Mouse (Mus musculus): ENCODE data around the gene Serf2. TPM values are rescaled to one million over a fixed set of nuclear protein-coding genes. Genes with fewer than 3 reads are reported as not detected.

Gene Serf2
- polyA plus RNA-seq, 1 experiment from 2014 or later, result 449 TPM

DNA sequence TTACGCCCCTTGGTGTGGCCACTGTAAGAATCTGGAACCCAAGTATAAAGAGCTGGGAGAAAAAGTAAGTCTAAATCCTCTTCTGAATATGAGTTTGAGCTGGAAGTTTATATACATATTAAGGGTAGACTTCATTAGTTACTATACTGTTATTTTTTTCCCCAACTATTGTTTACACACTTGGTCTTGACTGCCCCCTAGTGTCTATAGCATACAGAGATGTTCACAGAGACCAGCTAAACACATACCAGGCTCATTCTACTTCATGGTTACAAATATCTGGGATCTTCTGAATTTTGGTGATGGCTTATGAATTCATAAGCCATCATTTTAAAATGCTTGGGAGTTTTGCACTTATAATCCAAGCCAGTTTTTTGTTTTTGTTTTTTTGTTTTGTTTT is 14.1 kb upstream of the Serf2 start:
- DNase-seq (ENCODE audit: extremely low spot score, low spot score), result no peak
- H3K36me3 ChIP-seq (replicated peaks), result peaks cover 99% of the 10 kb centered on the region
- 95% methylated on average over 1 of the region's 1 CpGs for WGBS
- H3K4me1 ChIP-seq, result no peaks in the 10 kb centered on the region
- no peak overlapping the region for H3K27ac ChIP-seq
- no peak overlapping the region for H3K4me3 ChIP-seq
- H3K27me3 ChIP-seq (ENCODE audit: poor library complexity, severe bottlenecking), result no peaks in the 10 kb centered on the region
- H3K9me3 ChIP-seq, result no peaks in the 10 kb centered on the region

DNA sequence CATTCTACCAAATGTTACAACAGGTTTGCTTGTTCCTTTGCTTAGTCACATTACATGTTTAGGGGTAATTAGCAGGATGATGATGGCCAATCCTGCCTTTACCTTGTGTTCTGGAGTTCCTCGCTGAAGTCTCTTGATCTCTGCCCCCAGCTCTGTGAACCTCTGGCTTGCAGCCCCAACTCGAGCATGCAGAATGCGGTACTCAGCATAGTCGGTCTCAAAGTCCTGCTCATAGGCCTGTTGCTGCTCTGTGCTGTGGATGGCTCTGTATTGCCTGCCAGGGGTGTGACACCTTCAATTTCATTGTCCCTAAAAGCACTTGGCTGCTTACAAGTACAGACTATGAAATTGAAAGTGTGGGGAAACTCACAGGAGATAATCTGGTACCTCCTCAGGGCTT is 9.2 kb upstream of the Serf2 start:
- WGBS, result 86% methylated on average over 4 of the region's 4 CpGs
- Histone ChIP-seq H3K36me3 (replicated peaks) (peaks cover 53% of the 10 kb centered on the region), H3K27me3 (ENCODE audit: poor library complexity, severe bottlenecking) (peaks cover 29% of the 10 kb centered on the region), H3K4me1 (peaks cover 20% of the 10 kb centered on the region), H3K27ac (no peak overlapping the region), H3K4me3 (no peak overlapping the region), H3K9me3 (no peaks in the 10 kb centered on the region)
- no peak for DNase-seq (ENCODE audit: extremely low spot score, low spot score)

DNA sequence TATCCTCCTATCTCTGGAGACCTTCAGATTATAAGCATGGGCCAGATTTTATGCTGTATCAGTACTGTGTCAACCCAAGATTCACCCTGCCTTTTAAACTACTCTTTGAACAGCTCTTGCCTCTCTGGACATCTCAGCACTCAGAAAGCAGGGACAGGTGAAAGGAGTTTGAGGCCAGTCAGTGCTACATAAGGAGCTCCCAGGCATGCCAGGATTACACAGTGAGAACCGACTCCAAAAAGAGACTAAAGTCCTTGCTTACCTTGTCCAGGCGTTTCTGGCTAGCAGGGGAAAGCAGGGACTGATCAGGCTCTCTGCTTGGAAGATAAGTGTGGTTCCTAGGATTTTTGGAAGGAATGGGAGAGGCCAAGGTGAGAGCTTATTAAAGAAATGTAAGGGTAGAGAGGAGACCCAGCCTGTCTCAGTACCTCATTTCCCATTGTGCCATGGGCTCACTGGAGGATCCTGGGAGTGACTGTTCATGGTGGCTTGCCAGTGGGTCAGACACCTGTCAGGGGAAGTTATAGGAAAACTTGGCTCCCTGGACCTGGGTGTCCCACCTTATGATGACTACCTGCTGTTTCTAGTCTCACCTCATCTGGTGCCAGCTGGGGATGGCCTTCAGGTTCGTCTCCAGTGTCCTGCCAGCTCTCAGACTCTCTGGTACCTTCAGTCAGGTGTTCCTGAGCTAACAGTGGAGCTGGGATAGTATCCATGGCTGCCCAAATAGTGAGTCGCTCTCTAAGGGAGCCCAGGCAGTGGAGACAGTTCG is 8.0 kb upstream of the Serf2 start:
- 59% methylated on average over 5 of the region's 5 CpGs for WGBS
- no peaks in the 10 kb centered on the region for H3K9me3 ChIP-seq
- H3K27ac ChIP-seq, result no peak overlapping the region
- peaks cover 40% of the 10 kb centered on the region for H3K36me3 ChIP-seq (replicated peaks)
- no peak overlapping the region for H3K4me3 ChIP-seq
- H3K27me3 ChIP-seq (ENCODE audit: poor library complexity, severe bottlenecking), result peaks cover 29% of the 10 kb centered on the region
- peaks cover 20% of the 10 kb centered on the region for H3K4me1 ChIP-seq
- DNase-seq (ENCODE audit: extremely low spot score, low spot score), result no peak

DNA sequence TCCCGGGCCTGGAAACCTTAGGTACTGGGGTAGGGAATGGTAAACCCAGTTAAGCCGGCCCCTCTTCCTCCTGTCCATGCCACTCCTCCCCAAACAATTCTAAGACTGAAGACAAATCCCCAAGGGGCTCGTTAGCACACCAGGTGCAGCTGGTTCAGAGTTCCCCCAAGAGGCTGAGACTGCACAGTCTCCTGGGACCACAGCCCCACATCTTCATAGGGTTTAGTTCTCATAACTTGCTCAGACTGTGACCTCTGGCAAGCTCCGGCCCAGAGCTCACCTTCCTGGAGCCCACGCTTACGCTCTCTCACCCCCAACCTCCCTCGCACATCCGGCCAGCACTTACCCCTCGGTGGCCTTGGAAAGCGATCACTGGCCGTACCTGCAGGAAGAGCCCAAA is 7.2 kb upstream of the Serf2 start:
- 6% methylated on average over 11 of the region's 11 CpGs for WGBS
- no peak for DNase-seq (ENCODE audit: extremely low spot score, low spot score)
- Histone ChIP-seq H3K27me3 (ENCODE audit: poor library complexity, severe bottlenecking) (peaks cover 29% of the 10 kb centered on the region), H3K27ac (no peak overlapping the region), H3K4me3 (peak overlapping the region; percentile 49), H3K9me3 (no peaks in the 10 kb centered on the region), H3K4me1 (peaks cover 20% of the 10 kb centered on the region), H3K36me3 (replicated peaks) (peaks cover 34% of the 10 kb centered on the region)

DNA sequence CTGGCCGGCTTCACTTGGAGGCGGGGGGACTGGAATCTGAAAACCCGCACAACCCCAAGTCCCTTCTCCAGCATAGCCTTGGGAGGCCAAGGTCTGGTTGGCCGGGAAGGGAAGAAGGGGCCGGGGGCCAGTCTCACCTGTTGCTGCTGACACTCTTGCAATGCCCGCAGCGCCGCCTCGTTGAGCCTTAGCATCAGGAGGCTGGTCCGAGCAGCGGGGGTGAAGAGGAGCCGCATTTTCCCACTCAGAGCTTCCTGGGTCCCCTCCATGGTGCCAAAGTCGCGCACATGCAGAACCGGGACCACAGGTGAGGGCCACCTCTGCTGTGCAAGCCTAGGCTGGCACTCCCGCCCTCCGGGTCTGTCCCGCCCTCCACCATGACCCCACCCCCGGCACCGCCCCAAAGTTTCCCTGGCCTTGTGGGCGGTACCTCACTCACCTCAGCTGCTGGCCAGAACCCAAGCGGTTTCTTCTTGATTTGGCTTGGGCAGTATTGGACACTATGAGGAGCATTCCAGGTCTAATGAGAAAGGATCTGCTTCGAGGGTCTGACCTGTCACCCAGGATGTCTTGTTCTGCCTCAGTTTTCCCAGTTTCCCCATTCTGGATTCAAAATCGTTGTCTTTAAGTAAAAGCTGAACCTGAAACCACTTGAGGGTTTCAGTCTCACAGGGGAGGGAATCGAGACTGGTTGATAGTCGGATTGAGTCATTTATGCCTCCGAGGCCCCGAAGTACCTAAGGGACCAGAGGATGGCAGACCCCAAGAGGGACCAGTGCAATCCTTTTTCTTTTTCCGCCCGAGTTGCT is 6.5 kb upstream of the Serf2 start:
- Histone ChIP-seq H3K4me3 (peak overlapping the region; percentile 49), H3K4me1 (peaks cover 20% of the 10 kb centered on the region), H3K27ac (0 out of 2 replicates have a peak overlapping the region, but pooled peaks have one; percentile 6), H3K9me3 (no peaks in the 10 kb centered on the region), H3K27me3 (ENCODE audit: poor library complexity, severe bottlenecking) (peaks cover 29% of the 10 kb centered on the region), H3K36me3 (replicated peaks) (peaks cover 27% of the 10 kb centered on the region)
- peak; percentile 61 for DNase-seq (ENCODE audit: extremely low spot score, low spot score)
- 2% methylated on average over 30 of the region's 30 CpGs for WGBS

DNA sequence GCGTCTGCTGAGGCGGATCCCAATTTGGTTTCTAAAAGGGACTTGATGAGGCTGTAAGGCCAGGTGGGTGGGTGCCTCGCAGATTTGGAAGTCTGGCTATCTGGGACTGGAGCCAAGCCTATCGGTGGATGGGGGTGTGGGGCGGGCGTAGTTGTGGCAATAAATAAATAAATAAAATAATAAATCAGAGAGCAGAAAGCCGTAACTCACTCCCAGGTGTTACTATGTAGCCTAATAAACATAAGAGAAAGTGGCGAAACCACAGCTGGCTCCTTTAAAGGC is 6.0 kb upstream of the Serf2 start:
- H3K36me3 ChIP-seq (replicated peaks), result peaks cover 21% of the 10 kb centered on the region
- peaks cover 29% of the 10 kb centered on the region for H3K27me3 ChIP-seq (ENCODE audit: poor library complexity, severe bottlenecking)
- no peak overlapping the region for H3K27ac ChIP-seq
- DNase-seq (ENCODE audit: extremely low spot score, low spot score), result no peak
- H3K4me3 ChIP-seq, result peak overlapping the region; percentile 49
- peaks cover 25% of the 10 kb centered on the region for H3K4me1 ChIP-seq
- H3K9me3 ChIP-seq, result no peaks in the 10 kb centered on the region
- 20% methylated on average over 8 of the region's 8 CpGs for WGBS

DNA sequence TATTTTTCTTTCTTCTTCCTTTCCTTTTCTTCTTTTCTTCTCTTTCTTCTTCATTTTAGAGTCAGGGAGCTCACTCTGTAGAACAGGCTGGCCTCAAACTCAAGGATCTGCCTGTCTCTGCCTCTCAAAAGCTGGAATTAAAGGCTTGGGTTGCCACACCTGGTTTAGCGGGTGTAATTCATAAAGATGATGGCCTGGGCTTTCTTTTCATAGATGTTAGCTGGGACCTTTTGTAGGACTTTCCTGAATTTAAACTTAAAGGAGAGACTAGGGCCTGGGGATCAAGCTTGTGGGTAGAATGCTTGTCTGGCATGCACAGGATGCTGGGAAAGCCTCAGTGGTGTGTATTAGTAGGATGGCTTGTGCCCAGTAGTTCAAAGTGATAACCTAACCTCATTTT is 4.8 kb upstream of the Serf2 start, which contains the start of gene Ell3:
Gene Ell3, minus strand, starts transcription at position 101 of the 400 bp plus-strand sequence.
- H3K4me3 ChIP-seq, result peak within 1 kb of the TSS; percentile 49; the same call in 1 of the 2 replicates
- no peak within 1 kb of the TSS for H3K27ac ChIP-seq
- DNase-seq (ENCODE audit: extremely low spot score, low spot score), result no peak
- peaks cover 10% of the 10 kb centered on the region for H3K36me3 ChIP-seq (replicated peaks)
- peaks cover 29% of the 10 kb centered on the region for H3K27me3 ChIP-seq (ENCODE audit: poor library complexity, severe bottlenecking)
- H3K9me3 ChIP-seq, result no peaks in the 10 kb centered on the region
- WGBS, result 83% methylated on average over 1 of the region's 1 CpGs
- peaks cover 30% of the 10 kb centered on the region for H3K4me1 ChIP-seq

DNA sequence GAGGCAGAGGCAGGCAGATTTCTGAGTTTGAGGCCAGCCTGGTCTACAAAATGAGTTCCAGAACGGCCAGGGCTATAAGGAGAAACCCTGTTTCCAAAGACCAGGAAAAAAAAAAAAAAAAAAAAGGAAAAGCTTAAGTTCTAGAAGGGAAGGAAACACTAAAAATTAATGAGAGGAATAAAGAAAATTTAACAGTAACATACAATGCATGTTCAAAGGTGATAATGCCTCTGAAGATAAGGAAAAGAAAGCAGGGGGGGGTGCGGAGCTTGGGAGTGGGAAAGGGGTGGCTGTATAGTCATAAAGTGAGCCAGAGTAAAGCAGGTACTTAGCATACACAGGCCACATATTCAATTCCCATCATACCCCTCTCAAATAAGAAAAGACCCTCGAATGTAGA is 3.9 kb upstream of the Serf2 start:
- Histone ChIP-seq H3K27ac (no peak overlapping the region), H3K4me1 (peaks cover 31% of the 10 kb centered on the region), H3K27me3 (ENCODE audit: poor library complexity, severe bottlenecking) (peaks cover 29% of the 10 kb centered on the region), H3K9me3 (no peaks in the 10 kb centered on the region), H3K4me3 (no peak overlapping the region), H3K36me3 (replicated peaks) (peaks cover under 1% of the 10 kb centered on the region; the same call in 1 of the 2 replicates)
- WGBS, result 88% methylated on average over 3 of the region's 3 CpGs
- DNase-seq (ENCODE audit: extremely low spot score, low spot score), result no peak

DNA sequence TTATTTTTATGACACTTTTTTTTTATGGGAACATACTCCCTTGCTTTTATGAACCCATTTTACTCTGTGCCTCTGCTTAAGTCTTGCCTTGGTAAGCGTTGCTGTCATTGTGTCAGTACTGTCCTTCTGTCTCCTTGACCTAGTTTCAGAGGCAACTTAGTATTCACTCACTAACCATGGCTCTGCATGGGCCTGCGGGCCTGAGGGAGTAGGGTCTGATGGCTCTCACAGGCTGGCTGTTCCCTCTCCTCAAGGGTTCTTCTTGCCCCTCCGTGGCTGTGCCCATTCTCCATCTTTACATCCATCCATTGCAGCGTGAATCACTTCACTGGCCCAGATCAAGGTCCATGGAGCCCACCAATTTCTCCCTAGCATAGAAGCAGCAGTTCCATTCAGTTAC is 2.5 kb upstream of the Serf2 start:
- Histone ChIP-seq H3K9me3 (no peaks in the 10 kb centered on the region), H3K4me3 (no peak overlapping the region), H3K27ac (no peak overlapping the region), H3K4me1 (peaks cover 44% of the 10 kb centered on the region), H3K27me3 (ENCODE audit: poor library complexity, severe bottlenecking) (peaks cover 18% of the 10 kb centered on the region), H3K36me3 (replicated peaks) (peaks cover 7% of the 10 kb centered on the region)
- no peak for DNase-seq (ENCODE audit: extremely low spot score, low spot score)
- WGBS, result 81% methylated on average over 4 of the region's 4 CpGs

DNA sequence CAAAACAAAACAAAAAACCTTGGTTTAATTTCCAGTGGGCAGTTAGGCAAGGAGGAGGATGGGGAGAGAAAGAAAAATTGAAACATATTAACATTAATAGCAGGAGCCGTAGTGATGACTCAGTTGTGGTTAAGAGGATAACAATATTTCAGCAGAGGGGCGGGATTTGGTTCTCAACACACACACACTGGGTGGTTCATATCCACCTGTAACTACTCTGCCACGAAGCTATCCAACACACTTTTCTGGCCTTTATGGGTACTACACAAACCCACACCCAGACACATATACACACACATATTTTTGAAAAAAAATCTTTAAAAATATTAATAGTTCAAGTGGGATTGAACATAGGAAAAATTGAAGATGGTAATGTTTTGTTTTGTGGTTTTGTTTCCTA is 2.0 kb upstream of the Serf2 start:
- H3K4me3 ChIP-seq, result no peak overlapping the region
- H3K27ac ChIP-seq, result no peak overlapping the region
- peaks cover 13% of the 10 kb centered on the region for H3K27me3 ChIP-seq (ENCODE audit: poor library complexity, severe bottlenecking)
- H3K36me3 ChIP-seq (replicated peaks), result peaks cover 10% of the 10 kb centered on the region
- WGBS, result 89% methylated on average over 3 of the region's 3 CpGs
- no peaks in the 10 kb centered on the region for H3K9me3 ChIP-seq
- DNase-seq (ENCODE audit: extremely low spot score, low spot score), result no peak
- H3K4me1 ChIP-seq, result peaks cover 40% of the 10 kb centered on the region

DNA sequence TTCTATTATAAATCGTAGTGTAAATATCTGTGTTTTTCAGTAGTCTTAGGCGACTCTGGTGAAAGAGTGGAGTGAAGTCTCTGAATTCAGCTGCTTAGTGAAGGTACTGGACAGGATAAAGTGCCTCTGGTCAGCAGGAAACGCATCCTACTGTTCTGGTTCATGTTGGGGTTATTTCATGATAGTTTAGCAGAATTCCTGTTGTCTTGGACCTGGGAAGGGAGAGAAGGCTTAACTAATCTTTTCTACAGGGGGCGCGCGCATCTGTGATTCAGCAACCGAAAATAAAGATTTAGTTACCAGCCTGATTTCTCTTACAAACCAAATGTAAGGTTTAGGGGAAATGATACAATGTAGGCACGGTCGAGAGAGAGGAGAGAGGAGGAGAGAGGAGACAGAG is 859 bp upstream of the Serf2 start:
- Histone ChIP-seq H3K36me3 (replicated peaks) (peaks cover 21% of the 10 kb centered on the region), H3K27ac (peak overlapping the region; percentile 96), H3K4me3 (peak overlapping the region; percentile 98), H3K4me1 (peaks cover 33% of the 10 kb centered on the region), H3K27me3 (ENCODE audit: poor library complexity, severe bottlenecking) (peaks cover 3% of the 10 kb centered on the region), H3K9me3 (no peaks in the 10 kb centered on the region)
- WGBS, result 20% methylated on average over 9 of the region's 9 CpGs
- DNase-seq (ENCODE audit: extremely low spot score, low spot score), result no peak

DNA sequence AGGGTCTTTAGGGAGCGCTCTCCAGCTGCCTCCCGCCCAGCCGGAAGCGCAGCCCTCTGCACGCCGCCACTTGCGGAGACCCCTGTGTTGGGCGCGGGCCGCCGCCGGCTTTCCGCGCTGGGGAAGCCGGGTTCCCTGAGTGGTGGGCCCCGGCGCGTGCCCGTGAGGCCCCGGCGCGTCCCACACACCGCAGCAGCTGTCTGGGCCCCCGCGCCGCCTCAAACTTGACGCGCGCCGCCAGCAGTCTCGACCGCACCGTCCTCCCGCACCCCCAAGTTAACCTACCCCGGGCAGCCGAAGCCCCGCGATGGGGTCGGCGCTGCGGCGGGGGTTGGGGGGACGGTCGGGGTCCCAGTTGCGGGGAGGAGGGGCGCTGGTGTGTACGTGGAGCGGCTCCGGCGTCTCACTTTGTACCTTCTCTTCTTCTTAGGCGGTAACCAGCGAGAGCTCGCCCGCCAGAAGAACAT is 583 bp downstream of the Serf2 start:
- Histone ChIP-seq H3K27me3 (ENCODE audit: poor library complexity, severe bottlenecking) (no peaks in the 10 kb centered on the region), H3K4me1 (peaks cover 30% of the 10 kb centered on the region), H3K36me3 (replicated peaks) (peaks cover 36% of the 10 kb centered on the region), H3K4me3 (peak overlapping the region; percentile 98), H3K27ac (peak overlapping the region; percentile 96), H3K9me3 (no peaks in the 10 kb centered on the region)
- no peak for DNase-seq (ENCODE audit: extremely low spot score, low spot score)
- WGBS, result under 1% methylated on average over 54 of the region's 54 CpGs

DNA sequence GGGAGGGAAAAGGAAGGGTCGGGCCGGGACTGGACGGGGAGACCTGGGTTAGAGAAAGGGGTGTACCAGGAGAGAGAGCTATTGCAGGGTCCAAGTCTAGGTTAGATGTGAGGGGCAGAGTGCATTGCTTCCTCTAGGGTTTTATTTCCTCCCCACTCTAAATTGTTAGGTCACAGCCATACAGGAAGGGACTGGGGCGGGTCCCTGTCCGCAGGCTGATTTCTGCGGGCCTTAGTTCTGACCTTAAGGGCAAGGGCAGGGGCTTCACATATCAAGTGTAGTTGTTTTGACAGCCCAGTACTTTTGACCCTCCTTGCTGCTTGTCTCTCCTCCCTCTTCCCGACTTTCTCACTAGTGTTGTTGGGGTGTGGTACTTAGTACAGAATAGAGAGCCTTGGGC is 1.1 kb downstream of the Serf2 start:
- DNase-seq (ENCODE audit: extremely low spot score, low spot score), result no peak
- Histone ChIP-seq H3K27me3 (ENCODE audit: poor library complexity, severe bottlenecking) (no peaks in the 10 kb centered on the region), H3K4me3 (peak overlapping the region; percentile 98), H3K36me3 (replicated peaks) (peaks cover 41% of the 10 kb centered on the region), H3K9me3 (no peaks in the 10 kb centered on the region), H3K27ac (peak overlapping the region; percentile 96), H3K4me1 (peaks cover 30% of the 10 kb centered on the region)
- WGBS, result 4% methylated on average over 7 of the region's 7 CpGs

Data from forebrain, embryonic 10.5 days (tissue).